24 mouse cellular contexts compared by ENCODE assay signal in the genomic region with DNA sequence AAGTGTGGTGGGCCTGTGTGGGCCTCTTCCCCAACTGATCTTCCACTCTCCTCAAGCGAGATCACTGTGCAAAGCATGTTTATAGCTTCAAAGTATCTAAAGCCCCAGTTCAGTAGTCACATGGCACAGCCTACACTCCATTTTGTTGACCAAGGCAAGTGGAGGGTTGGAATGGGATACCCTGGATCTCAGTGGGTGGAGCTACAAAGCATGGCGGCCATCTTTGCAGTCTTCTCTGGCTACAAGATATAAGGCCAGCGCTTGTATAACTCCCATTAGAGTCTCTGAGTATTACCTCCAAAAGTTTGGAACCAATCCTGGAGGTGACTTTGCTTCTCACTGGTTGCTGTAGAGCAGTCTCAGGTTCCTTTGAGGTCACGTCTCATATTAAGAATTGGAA.
DNase-seq lines count a peak whose midpoint lies in the region; ATAC-seq lines count a peak whose summit lies in the region.
"Had no signal": no experiment of that assay in that cellular context is flagged by ENCODE, and none has a peak within 500 bp of the region (broad histone marks: within the 10 kb centered on the region; RNA-seq: fewer than 3 reads in every experiment).

No protein-coding gene starts in this region.

- H3K9ac ChIP-seq in midbrain, embryonic 16.5 days (ENCODE audit: low read depth, low read length): no peak overlapping the region

- 91% methylated on average over 4 of the region's 4 CpGs for WGBS in midbrain, embryonic 16.5 days

- no peaks in the 10 kb centered on the region for H3K4me1 ChIP-seq in midbrain, embryonic 16.5 days (ENCODE audit: control insufficient read depth, insufficient read depth, low read length)

- no peak overlapping the region for H3K27ac ChIP-seq in midbrain, embryonic 16.5 days (ENCODE audit: low read length)

- no peaks in the 10 kb centered on the region for H3K36me3 ChIP-seq in midbrain, embryonic 16.5 days (ENCODE audit: control insufficient read depth, insufficient read depth, low read length)
- H3K36me3 ChIP-seq: G1E had no signal

- DNase-seq in ES-CJ7 (ENCODE audit: low read depth, low spot score) (peak; percentile 58), R1 (ENCODE audit: low read depth, low spot score) (peak; percentile 70), ZHBTc4 (ENCODE audit: low read depth, low spot score) (peak; percentile 60)
- DNase-seq in cerebellum, postnatal 10 days: no peak
- DNase-seq in layer of hippocampus, postnatal 36 days: no peak
- DNase-seq: adrenal gland, adult 2 months; adrenal gland, adult 8-10 months; adrenal gland, postnatal 10 days; adrenal gland, postnatal 14 days; adrenal gland, postnatal 25 days; adrenal gland, postnatal 36 days; B cell, adult 2 months; cerebellum, adult 11 months; cerebellum, adult 11-12 months; cerebellum, adult 18-20 months; cerebellum, adult 2 months; cerebellum, adult 8-10 months; cerebellum, adult 9-10 months had no signal

- no peak for ATAC-seq in midbrain, embryonic 16.5 days
- ATAC-seq: activated CD4-positive, CD25-positive, alpha-beta regulatory T cell, adult 4 months; CD4-positive, CD25-positive, alpha-beta regulatory T cell, adult 4 months; Patski had no signal

- no peak overlapping the region for H3K4me3 ChIP-seq in midbrain, embryonic 16.5 days (ENCODE audit: low read depth, low read length)

- no peaks in the 10 kb centered on the region for H3K9me3 ChIP-seq in midbrain, embryonic 16.5 days (replicated peaks; ENCODE audit: control insufficient read depth, low read length, poor library complexity, severe bottlenecking)

- H3K4me2 ChIP-seq in midbrain, embryonic 16.5 days (ENCODE audit: low read length): no peak overlapping the region

- H3K27me3 ChIP-seq in midbrain, embryonic 16.5 days (ENCODE audit: control insufficient read depth, insufficient read depth, low read depth, low read length): no peaks in the 10 kb centered on the region
- H3K27me3 ChIP-seq: CH12.LX, Patski had no signal

Comparison
In these comparisons a context has a peak if more than half of its experiments do, and no peak if none do; other contexts are left out.
1. DNase-seq: peak in ES-CJ7 (single experiment), R1 (single experiment) and ZHBTc4 (single experiment); none in cerebellum, postnatal 10 days (0 of 2) and layer of hippocampus, postnatal 36 days (0 of 2).